Mouse (Mus musculus) hindlimb bud, embryonic 11.5 days (tissue): ENCODE measurements at regions not wholly inside any gene's neighbourhood (a gene's known extent, or its start where the extent isn't known, plus 50 kb on each side); places are given as distances from the start of the nearest gene placed in this dataset.

Experiments
- DNase-seq: peaks from one replicate; pipeline ENCODE4 v3.0.0-alpha.2; 2012; ENCODE audit warnings: low read depth, low spot score; ENCODE audit errors: extremely low spot score

DNA sequence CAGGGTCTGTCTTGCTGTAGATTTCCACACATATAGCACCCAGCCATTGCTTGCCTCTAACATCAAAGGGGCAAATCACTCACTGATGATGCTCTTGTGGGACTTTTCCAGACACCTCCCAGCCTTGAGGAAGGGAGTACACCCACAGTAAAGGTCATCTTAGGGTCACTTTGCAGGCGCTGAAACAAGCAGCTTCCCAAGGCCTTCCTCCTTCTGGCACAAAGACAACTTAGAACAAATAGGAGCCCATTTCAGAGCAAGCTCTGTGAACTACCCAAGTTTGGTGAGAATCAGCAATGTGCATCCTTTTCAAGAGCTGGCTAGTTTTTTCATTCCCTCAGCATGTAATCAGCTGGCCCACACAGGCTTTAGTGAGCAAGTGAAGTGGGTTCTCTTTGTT, 352.2 kb upstream of the Ubash3b start:
- no peak for DNase-seq

DNA sequence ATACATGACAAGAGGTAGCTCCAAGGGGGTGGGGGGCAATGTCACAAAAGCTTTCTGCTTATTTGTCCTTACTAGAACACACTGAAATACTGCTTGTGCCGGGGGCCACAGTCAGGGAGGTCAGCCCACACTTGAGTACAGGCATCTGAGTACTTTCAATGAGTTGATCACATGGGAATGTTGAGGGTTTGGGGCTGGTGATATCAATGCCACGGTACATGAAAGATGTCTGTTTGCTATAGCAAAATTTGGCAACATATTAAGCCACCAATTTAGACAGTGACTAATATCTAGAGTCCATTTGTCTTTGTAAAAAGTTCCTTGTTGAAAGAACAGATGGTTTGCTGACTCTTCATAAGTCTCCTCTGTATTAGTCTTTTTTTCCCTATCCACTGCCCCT, 348.1 kb upstream of the Ubash3b start:
- no peak for DNase-seq

DNA sequence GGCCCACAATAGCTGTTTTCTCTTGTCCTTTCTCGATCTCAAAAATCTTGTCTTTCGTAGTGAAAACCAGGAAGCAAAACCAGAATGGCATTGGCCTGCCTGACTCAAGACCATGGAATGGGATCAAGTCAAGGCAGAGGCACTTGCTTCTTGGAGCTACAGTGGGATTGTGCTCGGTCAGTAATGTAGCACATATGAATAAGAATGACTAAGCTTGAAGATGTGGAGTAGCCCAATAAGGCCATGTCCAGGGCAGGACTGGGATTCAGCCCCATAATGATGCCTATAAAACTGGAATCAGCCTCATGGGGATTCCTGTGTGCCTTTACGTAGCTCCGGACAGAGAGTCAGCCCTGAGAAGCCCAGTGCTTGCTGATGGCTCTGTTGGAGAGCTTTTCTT, 347.2 kb upstream of the Ubash3b start:
- DNase-seq, result no peak

DNA sequence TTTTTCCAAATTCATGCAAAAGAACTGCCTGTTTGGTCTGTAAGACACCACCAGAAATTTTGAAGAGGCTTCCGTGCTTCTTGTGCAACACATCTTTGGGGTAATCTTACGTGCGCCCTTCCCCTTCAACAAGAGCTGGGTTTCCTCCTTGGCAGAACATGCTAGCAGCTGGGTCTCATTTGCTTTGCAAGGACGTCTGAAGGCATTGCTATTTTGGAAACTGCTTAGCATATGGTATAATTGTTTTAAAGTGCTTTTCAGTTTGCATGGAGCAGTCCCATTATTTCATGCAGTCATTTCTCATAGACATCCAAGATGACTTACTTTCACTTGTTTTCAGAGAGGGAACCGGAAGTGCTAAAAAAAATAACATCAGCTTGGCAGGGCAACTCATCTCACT, 336.8 kb upstream of the Ubash3b start:
- DNase-seq, result no peak

DNA sequence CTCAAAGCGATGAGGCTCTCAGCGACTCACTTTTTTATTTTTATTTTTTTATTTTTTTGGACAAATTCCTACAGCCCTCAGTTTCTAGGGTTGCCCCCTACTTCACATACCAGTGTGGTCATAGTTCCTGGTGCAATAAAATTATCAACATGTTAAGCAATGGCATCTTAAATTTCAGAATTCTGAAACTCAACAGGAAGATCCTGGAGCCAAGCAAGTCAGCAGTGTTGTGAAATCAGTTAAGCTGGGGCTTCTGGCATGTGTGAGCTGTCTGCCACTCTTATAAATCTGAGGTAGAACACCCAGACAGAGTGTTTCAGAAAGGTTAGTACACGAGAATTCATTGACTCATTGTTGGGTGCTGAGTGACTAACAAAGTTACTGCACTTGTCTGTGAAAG, 328.6 kb upstream of the Ubash3b start:
- no peak for DNase-seq

DNA sequence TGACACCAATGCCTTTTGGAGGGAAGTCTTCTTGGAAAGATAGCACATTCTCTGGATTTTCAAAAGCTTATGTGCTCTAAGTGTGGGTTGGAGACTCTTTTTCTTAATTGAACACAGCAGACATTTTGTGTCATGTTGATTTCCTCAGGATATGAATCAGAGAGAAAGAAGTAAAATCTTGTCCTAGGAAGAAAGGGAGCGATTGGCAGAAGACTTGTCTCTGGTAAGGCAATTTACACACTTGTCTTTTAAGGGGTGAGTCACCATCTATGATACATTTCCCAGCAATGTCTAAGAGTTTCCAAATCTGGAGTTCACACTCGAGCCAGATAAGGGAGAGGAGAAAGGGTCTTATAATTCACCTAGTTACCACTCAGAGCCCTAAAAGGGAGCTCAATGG, 326.5 kb upstream of the Ubash3b start:
- no peak for DNase-seq

DNA sequence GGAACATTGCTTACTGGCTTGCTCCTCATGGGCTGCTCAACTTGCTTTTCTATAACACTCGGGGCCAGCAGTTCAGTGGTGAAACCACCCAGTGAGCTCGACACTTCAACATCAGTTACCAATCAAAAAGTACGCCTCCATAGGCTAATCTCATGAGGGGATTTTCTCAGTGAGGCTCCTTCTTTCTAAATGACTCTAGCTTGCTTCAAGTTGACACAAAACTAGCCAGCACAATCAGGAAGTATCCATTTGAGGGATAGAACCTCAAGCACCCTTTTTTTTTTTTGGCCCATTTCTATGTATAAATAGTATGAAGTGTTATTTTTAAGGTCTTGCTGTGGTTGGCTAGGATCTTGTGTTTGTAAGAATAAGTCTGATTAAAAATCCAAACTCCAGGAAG, 321.7 kb upstream of the Ubash3b start:
- no peak for DNase-seq

DNA sequence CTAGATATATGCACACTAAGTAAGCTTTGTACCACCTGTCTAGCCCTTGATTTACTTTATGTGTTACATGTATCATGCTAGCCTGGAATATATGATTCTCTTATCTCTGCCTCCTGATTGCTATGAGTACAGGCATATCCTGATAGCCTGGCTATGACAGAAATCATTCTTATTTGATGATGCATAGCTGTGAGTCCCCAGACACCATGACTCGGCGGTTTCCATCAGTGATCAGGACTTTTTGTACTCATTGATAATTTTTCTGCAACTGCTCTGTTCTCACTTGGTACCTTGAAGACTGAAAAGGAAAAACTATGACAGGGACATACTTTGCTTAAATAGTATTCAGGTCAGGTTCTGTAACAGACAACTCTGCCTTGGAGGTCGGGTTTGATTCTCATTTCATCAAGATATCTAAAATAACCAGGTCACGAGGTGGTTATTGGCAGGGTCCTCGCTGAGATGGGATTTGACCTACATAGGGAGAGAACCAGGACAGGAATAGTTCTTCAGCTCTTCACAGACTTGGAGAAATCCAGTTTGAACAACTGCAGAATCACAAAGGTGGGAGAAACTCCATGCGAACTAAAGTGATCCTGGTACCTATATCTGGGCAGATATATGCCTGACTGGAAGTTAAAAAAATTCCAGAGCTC, 320.2 kb upstream of the Ubash3b start:
- no peak for DNase-seq

DNA sequence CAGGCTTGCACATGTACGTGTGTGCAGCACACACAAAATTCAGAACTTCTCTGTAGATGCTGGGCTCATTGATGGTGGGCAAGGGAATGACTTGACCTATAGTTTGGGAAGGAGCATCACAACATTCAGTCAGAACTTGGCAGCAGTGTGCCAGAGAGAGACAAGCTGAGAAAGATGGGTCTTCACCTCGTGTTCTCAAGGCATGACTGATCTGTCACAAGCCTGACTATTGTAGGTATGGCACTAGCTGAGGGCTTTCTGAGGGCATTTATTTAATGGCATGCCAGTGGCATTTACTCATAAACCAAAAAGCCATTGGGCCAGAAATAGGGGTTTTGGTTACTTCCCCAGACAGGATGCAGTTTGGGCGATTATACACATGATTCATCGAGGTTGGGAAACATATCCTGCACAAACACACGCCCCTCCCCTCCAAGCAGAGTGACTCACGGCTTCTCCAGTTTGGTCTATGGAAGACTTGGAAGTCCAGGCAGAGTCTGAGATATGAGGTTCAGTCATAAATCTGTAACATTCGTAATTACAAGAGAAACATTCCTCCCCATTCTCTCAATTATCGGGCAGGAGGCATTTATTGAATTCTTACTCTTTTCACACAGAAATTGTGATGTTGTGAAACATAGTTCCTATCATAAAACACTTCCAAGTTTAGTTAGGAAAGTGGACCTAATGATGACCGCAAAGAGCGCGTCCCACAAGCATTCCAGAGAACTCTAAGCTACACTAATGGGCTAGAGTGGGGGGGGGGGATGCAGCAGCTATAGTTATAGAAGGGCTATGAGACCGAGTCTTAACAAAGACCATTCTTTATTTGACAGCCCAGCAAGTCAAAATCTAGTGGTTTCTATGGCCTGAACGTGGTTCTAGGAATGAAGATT, 318.6 kb upstream of the Ubash3b start:
- DNase-seq, result no peak

DNA sequence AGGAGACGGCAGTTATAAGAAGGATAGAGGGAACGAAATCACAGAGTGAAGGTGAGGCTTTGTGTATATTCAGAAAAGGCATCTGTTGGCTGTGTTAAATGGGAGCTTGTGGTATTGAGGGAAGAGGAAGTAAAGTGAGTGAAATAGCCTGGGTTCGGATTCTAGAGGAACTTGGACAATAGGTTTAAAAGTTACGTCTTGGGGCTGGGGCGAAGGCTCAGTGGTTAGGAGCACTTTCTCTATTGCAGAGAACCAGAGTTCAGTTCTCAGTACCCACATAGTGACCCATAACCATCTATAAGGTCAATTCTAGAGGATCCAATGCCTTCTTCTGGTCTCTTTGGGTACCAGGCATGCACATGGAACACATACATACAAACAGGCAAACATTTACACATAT, 317.6 kb upstream of the Ubash3b start:
- DNase-seq, result no peak

DNA sequence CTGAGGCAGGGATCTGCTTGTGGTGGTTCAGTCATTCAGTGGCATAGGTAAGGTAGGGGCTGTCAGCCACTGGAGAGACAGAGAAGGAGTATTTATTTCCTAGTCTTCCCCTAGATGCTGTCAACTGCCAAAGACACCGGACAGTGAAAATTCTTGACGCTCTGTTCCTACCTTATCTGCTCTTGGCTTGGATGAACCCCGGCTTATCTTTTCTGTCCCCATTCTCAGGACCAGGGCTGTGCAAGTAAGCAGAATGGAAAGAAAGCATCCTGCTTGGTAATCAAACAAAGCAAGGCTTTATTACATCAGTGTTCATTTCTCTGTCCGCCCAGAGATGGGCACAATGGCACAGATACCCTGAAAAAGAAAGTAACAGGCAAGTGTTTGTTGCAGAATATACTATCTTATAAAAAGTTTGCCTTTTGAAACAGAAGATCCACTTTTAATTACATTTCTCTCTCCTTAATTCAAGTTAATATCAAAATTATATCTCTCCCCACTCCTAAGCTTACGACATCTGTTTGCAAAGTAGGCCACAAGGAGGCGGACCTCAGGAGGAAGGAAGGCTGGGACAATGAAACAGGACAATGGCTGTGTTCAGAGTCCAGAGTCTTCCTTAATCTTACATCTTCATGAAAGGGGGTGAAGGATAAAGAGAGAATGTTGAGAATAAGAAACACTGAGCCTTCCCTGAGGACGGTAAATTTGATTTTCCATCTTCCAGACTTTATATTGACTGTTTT, 316.8 kb upstream of the Ubash3b start:
- no peak for DNase-seq

DNA sequence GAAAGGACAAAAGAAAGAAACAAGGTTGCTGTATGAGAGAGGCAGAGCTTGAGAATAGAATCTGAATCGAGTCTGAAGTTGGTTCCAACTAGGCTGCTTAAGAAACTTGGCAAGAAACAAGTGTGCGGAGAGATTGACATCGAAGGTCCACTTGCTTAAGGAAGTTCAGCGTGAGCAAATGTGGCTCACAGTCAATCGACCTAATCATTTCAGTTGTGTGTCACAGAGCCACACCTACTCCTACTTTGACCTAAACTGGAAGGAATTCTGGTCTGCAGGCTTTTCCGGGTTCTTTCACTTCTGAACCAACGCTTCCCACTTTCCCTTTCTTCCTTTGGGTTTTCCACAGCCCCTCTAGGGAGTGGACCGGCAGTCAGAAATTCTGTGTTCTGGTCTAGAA, 313.8 kb upstream of the Ubash3b start:
- DNase-seq, result no peak

DNA sequence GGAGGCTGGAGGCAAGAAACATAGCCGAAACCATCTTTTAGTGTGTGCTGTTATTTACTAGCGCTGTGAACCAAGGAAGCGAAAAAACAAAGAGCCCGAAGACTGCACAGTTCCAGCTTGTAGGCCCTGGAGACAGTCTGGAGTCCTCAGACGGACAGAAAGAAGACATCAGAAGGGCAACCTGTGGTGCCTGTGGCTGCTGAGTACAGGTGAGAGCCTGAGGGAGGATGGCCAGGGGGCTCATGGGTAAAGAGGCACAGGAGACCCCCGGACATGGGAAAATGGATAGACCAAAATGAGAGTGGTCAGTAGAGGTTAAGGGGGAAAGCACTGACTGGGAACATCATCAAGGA, 313.4 kb upstream of the Ubash3b start:
- no peak for DNase-seq

DNA sequence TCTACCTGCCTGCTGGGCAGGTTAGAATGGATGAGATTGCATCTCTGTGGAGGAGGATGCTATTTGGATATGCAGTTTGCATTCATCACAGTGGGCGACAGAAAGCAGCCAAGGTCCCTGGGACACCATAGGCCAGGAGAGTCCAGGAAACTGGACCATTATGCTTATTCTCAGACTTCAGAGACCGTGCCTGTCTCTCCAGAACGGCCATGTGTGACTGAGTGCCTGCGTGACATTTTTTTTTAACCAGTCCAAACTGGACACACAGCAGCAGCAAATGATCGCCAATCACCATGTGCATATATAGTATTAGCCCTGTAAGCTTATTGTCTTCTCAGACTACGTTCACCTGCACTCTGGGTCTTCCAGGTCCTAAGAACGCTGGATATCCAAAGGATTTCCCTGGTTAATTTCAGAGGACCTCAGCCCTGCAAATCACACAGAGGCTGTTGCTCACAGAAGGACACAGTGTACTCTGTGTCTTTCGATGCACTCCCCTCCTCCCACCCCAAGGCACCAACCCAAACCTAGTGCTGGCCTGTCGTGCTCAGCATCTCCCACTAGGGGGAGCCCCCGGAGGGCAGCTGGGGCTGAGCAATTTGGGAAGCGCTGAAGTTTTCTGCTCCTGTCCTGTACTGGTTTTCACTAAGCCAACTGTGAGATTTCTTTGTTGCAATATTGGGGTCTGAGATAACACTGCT, 312.9 kb upstream of the Ubash3b start:
- DNase-seq, result peak; percentile 76

DNA sequence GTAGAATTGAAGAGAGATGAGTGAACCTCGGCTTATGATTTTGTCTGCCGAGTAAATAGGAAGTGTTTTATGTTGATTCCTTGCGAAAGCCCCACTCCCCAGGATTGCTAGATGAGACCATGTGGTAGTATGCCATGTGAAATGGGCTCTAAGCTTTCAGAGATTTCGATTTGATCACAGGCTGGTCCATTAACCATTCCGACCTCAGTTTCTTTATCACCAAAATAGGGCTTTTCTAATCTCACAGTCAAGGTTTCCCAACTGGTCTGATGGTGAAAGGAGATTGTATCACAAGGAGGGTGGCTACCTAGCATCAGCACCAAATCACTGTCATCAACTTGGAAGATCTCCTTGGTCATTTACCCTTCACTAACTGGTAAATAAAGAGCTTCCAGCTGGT, 312.0 kb upstream of the Ubash3b start:
- no peak for DNase-seq

DNA sequence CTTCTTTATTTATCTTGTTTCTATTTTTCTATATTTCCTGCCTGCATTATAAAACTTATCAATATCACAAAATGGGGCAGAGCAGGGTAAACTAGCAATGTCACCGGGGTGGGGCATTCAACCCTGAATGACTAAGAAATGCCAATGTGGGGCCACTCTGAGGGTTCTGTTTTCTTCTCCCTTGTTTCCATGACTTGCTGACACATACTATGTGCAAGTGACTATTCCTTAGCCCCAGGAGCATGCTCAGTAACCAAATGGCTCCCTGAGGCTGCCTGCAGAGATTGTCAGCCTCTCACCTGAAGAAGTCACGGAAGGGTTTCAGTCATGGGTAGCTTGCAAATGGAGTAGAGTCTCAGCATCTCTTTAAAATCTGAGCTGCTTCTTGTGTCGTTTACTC, 309.8 kb upstream of the Ubash3b start:
- no peak for DNase-seq

DNA sequence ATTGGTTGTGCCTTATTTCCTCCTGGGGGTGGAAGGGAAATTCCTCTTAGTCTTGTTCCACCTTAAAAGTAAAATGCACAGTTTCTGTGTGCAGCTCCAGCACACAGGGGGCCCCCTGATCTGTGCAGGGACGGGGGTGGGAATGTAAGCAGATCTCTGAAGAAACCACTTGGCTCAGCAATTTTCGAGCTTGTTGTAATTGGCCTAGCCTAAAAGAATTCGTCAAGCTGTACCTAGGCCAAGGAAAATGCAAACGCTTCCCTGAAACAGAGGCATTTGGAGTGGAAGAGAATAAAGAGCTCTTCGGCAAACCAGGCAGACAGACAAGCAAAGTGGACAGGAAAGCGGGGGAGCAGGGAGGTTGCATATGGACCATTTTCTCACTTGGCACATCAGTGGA, 308.5 kb upstream of the Ubash3b start:
- DNase-seq, result no peak

DNA sequence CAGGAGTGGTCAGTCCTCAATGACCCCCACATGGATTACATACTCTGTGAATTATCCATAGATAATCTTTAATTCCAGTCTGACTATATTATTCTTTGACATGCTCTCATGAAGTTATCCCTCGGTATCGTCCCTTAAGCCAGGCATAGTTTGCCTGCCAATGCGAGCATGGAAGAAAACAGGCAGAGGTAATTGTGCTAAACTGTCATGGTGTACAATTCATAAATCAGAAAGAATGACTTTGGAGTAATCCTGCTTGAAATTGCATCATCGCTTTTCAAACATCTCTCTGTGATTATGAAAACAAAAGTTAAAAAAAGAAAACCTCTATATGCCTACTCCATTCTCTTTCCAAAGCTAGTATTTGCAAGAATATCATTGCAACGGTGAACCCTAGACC, 307.9 kb upstream of the Ubash3b start:
- no peak for DNase-seq

DNA sequence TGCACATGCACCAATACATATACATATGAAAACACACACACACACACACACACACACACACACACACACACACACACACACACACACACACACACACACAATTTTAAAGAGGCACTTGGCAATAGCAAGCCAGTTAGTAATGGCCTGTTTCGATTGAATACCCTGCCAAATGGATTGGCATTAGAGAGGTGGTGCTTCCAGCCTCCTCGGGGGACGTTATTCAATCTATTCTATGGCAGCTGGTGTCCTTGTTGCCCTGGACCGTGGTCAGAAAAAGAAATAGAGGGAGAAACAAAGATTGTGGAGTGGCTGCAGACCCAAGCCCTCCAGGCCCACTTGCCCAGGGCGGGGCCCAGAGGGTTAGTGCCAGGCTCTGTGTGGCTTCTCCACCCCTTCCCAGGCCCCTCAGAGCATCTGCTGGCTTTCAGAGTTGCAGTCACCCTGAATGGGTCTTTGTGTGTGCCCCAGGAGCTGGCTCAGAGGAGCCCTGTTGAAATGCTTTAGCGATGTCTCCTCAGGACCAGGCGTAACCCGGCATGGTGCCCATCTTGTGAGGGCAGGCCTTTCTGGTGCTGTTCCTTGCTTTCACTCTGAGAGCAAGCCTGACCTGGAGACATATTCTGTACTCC, 302.7 kb upstream of the Ubash3b start:
- no peak for DNase-seq

DNA sequence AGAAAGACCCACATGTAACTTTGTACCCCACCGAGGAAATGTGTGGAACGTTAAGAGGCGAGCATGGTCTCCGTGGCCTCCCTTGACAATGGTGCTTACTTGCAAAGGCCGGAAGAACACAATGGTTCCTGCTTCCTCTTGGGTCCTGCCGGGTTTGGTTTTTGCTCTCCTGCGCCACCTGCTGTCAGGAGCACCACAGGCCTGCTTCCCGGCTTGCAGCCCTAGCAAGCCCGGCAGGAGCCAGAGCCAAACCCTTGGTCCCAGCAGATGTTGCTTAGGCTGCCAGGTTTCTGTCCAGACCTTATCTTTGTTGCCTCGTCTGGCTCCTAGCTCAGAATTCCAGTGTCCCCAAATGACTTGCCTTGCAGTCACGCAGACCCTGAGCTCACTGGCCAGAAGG, 300.2 kb upstream of the Ubash3b start:
- peak; percentile 67 for DNase-seq

DNA sequence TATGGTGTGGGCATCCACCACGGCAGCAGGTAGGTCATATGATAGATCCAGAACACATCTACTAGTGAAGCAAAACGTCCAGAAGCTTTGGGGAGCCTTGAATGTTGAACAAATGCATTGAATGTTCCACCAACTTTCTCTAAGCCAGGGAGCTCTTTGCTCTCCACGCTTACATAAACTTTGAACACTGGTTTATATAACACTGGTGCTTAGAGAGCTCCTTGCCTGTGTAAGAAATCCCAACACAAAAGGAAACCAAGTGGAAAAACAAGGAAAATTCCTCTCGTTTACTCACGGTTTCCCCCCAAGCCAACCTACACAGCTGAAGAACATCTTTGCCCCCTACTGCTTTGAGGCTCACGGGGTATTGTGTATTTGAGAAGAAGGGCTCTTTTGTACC, 299.2 kb upstream of the Ubash3b start:
- no peak for DNase-seq
